Mouse (Mus musculus) thymus, adult 2 months (tissue): ENCODE results near the gene Gin1. TPM values are rescaled to one million over a fixed set of nuclear protein-coding genes. Genes with fewer than 3 reads are reported as not detected.

ENCODE experiments used
- DNase-seq: peaks from one replicate; pipeline ENCODE4 v3.0.0; 2021
- H3K27ac ChIP-seq: fragments of 200-500 bp; 2 replicates; pipeline ENCODE4 v1.5.1; 2012; ENCODE audit warnings: low read length, control low read depth; ENCODE audit not compliant: control insufficient read depth, insufficient read depth
- H3K27me3 ChIP-seq: fragments of 200-500 bp; 2 replicates; pipeline ENCODE4 v1.6.1; 2012; ENCODE audit warnings: mild to moderate bottlenecking, low read length, moderate library complexity, mixed read lengths; ENCODE audit not compliant: control insufficient read depth, insufficient read depth
- H3K36me3 ChIP-seq: fragments of 200-500 bp; 2 replicates; pipeline ENCODE4 v1.6.1; 2012; ENCODE audit warnings: mild to moderate bottlenecking, low read length, moderate library complexity; ENCODE audit not compliant: control insufficient read depth, insufficient read depth
- H3K4me1 ChIP-seq: fragments of 200-500 bp; replicated peaks from 2 replicates; pipeline ENCODE4 v1.6.1; 2012; ENCODE audit warnings: low read length; ENCODE audit not compliant: control insufficient read depth, insufficient read depth
- H3K4me3 ChIP-seq: fragments of 200-500 bp; 2 replicates; pipeline ENCODE4 v1.5.1; 2012; ENCODE audit warnings: mild to moderate bottlenecking, low read length, control low read depth, moderate library complexity; ENCODE audit not compliant: control insufficient read depth, insufficient read depth
- CTCF ChIP-seq: fragments of 200-500 bp; IDR thresholded peaks from 2 replicates; pipeline ENCODE4 v1.5.1; 2012; ENCODE audit warnings: mild to moderate bottlenecking, control low read depth, low read length, moderate library complexity, borderline replicate concordance; ENCODE audit not compliant: control insufficient read depth, poor library complexity, insufficient read depth; ENCODE audit errors: extremely low read depth
- POLR2A ChIP-seq: fragments of 200-500 bp; IDR thresholded peaks from 2 replicates; pipeline ENCODE4 v1.6.1; 2012; ENCODE audit warnings: mild to moderate bottlenecking, low read length, control low read depth, moderate library complexity; ENCODE audit not compliant: control insufficient read depth, poor library complexity, insufficient read depth; ENCODE audit errors: extremely low read depth
- WGBS: fragments of 180-500 bp; shearing (Covaris S2); methylation state at CpG from one replicate; pipeline ENCODE4 v1.1.7; 2018; 5-methylcytosine and 5-hydroxymethylcytosine counted together
- polyA plus RNA-seq: library from polyadenylated mRNA; depleted of rRNA; stranded (reverse); fragments of >200 nt; gene quantifications from 2 replicates; pipeline ENCODE4 v1.2.3, GENCODE M21; 2012; rRNA removed

Gene Gin1
- polyA plus RNA-seq, 1 experiment: 3.5 TPM

DNA sequence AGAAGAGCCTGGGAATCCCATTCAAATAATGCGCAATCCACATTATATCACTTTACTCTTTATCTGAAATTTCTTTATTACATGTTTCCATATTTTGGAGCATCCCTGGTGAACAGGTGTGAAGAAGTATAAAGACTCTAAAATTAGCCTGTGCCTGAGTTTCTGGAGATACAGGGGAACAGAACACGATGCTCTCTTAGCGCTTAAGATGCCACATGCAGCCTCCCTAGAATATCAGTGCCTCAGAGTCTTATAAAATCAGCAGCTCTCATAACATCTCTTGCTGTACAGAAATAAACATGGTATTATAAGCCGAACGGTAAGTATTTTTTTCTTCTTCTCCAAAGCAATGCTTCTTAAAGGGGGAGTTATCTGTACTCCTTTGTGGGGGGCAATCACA is 58.1 kb downstream of the Gin1 start:
- H3K4me3 ChIP-seq: no peak overlapping the region
- no peak for DNase-seq
- WGBS: 97% methylated on average over 5 of the region's 5 CpGs
- TF ChIP-seq CTCF: no peak
- TF ChIP-seq POLR2A: no peak
- H3K27ac ChIP-seq: no peak overlapping the region
- no peaks in the 10 kb centered on the region for H3K27me3 ChIP-seq
- H3K36me3 ChIP-seq: no peaks in the 10 kb centered on the region
- H3K4me1 ChIP-seq: no peaks in the 10 kb centered on the region

- Histone ChIP-seq H3K27me3 (no peaks in the 10 kb centered on the region), H3K36me3 (no peaks in the 10 kb centered on the region), H3K27ac (no peak overlapping the region), H3K4me3 (no peak overlapping the region), H3K4me1 (no peaks in the 10 kb centered on the region)
- 92% methylated on average over 5 of the region's 5 CpGs for WGBS
- TF ChIP-seq CTCF (no peak), POLR2A (no peak)
- DNase-seq: no peak
These were observed 63.7 kb downstream of the Gin1 start for GRCm38 (mm10) chr1:97833466-97834353.

DNA sequence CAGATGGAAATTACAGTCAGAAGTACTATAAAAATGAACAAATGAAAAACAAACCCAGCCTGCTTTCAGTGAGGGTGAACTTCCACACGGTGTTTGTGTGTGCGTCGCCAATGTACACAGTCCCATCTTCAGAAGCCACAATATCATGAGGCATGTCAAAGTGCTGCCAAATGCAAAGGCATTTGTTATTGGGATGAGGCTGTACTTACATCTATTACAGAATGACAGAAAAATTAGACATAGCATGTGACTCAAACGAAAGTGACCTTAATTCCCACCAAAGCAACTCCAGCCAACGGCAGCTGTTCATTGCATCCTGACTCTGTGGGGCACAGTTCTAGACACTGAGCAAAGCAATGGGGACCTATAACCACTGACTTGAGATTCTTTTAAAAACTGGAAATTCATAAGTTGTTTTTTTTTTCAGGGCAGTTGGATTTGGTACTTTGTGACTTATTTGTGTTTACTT is 64.4 kb downstream of the Gin1 start:
- TF ChIP-seq CTCF (no peak), POLR2A (no peak)
- Histone ChIP-seq H3K4me3 (no peak overlapping the region), H3K36me3 (no peaks in the 10 kb centered on the region), H3K4me1 (no peaks in the 10 kb centered on the region), H3K27me3 (no peaks in the 10 kb centered on the region), H3K27ac (no peak overlapping the region)
- no peak for DNase-seq
- WGBS: 97% methylated on average over 5 of the region's 5 CpGs

Other genes with a start within 250 kb of the Gin1 start
- 30.2 and 31.2 TPM in 2 replicates for gene D1Ertd622e, start 108.1 kb upstream of the Gin1 start, polyA plus RNA-seq
- gene Ppip5k2, start 239 bp downstream of the Gin1 start, polyA plus RNA-seq: 8.2 and 9.8 TPM in 2 replicates